Mouse (Mus musculus): Measurements from ENCODE around the gene Castor1. TPM values are rescaled to one million over a fixed set of nuclear protein-coding genes. Genes with fewer than 3 reads are reported as not detected.

Gene Castor1
- total RNA-seq, 2 experiments from 2014 or later, result 1.2 TPM; not detected in 1

DNA sequence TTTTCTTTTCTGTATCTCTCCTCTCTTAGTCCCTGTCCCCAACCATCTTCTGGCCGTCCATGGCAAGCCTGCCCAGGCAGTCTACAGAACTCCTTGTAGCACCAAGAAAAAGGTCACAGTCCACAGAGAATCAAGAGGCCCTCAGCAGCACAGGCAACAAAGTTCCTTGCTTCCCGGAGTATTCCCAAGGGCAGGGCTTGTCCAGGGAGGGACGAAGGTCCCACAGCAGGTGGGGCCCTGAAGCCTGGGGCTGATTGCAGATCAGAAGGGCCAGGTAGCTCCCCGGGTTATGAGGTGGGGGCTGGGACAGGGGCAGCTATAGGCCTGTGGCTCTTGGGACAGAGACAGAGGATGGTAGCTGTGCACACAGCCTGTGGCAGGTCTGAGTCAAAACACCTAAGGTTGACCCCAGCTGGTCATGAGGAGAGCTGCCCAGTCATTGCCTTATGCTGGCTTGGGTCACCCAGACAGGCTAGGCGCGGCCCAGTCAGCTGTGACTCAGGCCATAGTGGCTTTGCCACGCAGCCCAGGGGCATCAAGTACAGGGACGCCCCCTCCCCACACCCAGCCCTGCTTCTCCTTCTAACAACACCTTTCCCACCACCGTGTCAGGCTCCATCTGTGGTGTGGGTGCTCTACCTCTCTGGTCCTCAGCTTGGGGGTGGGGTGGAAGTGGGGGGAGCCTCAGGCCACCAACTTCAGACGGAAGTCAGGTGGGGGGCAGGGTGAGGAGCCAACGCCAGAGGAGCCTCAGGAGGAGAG lies 39.0 kb downstream of the Castor1 start, which contains the start of gene Lif:
Gene Lif, plus strand, starts transcription at position 712 of the 762 bp plus-strand sequence.
- ATAC-seq (replicated peaks; ENCODE audit: low FRiP score, low TSS enrichment, poor library complexity, severe bottlenecking), result no peak

DNA sequence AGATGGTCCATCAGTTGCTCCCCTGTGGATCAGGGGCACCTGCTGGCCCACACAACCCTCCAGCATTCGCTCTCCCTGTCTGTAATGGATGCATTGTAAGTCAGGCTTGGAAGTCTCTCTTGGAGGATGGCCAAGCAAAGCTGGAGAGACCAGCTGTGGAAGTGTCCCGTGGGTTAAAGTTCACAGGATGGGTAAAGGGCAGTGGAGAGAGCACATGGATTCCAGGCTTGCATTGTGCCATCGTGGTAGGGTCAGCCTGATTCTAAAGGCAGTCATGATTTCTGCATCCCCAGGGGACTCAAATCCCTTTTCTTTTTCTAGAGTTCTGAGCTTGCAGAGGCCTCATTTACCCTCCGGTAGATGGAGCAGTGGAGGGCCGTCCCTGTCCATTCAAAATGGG lies 39.7 kb downstream of the Castor1 start:
- ATAC-seq (replicated peaks; ENCODE audit: low FRiP score, low TSS enrichment, poor library complexity, severe bottlenecking), result no peak

DNA sequence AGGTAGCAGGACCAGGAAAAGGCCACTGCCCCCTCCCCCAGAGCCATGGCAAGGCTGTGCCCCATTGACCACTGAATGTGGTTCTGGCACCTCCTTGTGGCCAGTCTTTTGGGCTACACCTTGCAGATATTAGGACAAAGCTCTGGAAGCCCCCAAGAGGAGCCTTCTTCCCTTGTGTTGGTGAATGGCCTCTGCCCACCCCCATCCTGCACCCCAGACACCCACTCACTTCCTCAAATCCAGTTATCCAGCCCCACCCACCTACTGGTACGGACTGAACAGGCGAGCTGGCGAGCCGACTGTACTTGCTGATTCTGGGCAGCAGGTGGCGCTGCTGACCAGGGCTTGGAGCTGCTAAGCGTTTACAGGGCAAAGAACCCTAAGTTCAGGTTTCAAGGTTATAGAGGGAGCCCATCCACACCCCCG lies 40.6 kb downstream of the Castor1 start:
- ATAC-seq (replicated peaks; ENCODE audit: low FRiP score, low TSS enrichment, poor library complexity, severe bottlenecking), result peak; percentile 73

DNA sequence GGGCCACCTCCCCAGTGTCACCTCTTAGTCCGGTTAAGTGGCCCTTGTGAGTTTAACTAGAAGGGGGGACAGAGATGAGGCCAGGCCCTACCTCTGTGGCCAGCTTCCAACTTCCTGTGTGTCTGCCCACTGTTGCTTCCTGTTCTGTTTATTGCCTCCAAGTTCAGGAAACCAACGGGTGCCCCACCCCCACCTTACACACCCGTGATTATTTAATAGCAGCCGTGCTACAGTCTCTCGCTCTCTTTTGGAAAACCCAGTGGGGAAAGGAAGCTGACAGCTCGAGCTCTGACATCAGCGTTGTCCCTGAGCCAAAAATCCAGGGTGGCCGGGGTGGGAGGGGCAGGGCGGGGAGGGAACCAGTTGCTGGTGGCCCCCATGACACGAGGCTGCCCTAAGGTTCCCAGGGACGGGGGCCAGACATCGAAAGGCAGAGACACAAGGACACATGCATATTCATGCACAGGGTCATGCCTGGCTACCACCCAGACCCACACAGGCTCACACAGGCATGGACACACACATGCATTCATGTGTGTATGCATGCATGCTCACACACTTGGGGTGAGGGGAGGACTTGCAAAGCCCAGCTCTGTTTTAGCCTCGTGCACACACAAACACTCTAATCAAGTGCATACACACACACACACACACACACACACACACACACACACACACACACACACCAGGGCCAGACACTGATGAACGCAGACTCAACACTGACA lies 42.6 kb downstream of the Castor1 start:
- ATAC-seq (replicated peaks; ENCODE audit: low FRiP score, low TSS enrichment, poor library complexity, severe bottlenecking), result no peak

DNA sequence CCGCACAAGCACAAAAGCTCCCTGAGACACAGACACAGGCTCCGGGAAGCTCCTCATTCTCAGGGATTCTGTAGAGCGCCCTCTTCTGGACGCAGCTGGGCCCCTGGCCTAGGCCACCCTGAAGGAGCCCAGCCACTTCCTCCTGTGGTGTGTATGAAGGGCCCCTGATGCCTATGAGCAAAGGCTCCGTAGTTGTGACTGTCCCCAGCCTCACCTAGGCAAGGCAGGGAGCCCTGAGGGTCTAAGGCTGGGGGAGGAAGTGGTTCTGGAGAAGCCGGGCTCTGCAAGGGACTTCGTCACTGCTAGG lies 43.1 kb downstream of the Castor1 start:
- ATAC-seq (replicated peaks; ENCODE audit: low FRiP score, low TSS enrichment, poor library complexity, severe bottlenecking), result peak; percentile 53; the same call in 1 of the 2 replicates

DNA sequence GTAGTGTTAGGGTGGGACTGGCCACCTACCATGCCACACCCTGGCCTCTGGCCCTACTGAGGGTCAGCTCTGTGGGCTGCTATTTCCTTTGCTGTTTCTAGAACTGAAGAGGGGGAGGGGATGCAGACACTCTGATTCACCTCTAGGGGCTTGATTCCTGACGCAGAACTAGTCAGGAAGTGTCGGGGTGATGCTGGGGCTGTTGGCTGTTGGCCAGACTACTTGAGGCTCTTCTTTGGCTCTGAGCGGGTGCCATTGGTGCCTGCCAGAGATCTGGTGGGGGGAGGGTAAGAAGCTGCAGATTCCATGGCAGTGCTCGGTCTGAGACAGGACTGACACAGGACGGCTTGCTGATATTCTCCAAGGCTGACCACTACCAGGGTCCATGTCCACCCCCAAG lies 43.9 kb downstream of the Castor1 start:
- 0 out of 2 replicates have a peak, but pooled peaks have one; percentile 28 for ATAC-seq (replicated peaks; ENCODE audit: low FRiP score, low TSS enrichment, poor library complexity, severe bottlenecking)

DNA sequence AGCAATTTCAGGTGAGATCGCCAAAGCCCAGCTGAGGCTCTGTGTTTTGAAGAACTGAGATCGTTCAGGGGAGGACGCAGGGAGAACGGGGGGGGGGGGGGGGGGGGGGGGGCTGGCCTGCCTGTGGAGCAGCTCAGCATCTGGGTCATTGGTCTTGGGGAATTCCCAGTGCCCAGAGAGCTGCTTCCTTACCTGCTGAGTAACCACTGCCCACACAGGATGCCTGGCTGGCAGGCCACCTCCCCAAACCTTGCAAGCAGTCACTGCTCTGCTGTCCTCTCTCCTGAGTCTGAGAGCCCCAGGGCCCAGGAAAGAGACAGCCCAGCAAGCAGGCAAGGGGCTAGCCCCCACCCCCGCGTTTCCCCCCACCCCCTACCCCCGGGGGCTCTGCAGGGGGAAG lies 44.8 kb downstream of the Castor1 start:
- ATAC-seq (replicated peaks; ENCODE audit: low FRiP score, low TSS enrichment, poor library complexity, severe bottlenecking), result no peak

DNA sequence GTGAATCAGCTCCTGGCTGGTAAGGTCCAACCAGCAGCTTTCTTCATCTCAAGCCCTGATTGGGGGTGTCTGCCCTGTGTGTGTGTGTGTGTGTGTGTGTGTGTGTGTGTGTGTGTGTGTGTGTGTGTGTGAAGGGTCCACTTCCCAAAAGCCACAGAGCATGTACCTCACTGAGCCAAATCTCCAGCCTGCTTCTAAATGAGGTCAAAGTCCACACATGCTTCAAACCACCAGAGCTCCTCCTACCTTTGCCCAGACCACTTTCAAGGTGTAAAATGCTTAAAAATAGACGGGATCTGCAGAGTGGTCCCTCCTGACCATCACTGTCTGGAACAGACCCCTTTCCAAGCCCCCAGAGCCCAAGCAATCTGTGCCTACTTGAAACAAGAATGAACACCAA lies 45.3 kb downstream of the Castor1 start:
- ATAC-seq (replicated peaks; ENCODE audit: low FRiP score, low TSS enrichment, poor library complexity, severe bottlenecking), result no peak

DNA sequence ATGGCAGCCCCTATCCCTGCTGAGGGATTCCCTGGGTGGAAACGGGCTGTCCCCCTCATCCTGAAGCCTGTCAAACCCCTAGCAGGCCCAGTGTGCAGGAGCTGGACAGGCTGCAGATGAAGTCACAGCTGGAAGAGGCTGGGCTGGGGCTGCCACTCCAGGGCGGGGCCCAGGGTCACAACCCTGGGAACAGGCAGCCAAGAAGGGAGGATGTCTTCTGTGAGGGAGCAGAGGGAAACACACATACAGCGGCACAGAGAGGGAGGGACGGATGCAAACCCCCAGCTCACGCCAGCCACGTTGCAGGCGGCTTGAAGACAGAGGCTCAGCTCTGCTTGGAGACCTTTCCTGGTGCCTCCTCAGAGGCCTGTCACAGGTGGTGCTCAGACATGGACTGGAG lies 46.0 kb downstream of the Castor1 start:
- ATAC-seq (replicated peaks; ENCODE audit: low FRiP score, low TSS enrichment, poor library complexity, severe bottlenecking), result no peak

DNA sequence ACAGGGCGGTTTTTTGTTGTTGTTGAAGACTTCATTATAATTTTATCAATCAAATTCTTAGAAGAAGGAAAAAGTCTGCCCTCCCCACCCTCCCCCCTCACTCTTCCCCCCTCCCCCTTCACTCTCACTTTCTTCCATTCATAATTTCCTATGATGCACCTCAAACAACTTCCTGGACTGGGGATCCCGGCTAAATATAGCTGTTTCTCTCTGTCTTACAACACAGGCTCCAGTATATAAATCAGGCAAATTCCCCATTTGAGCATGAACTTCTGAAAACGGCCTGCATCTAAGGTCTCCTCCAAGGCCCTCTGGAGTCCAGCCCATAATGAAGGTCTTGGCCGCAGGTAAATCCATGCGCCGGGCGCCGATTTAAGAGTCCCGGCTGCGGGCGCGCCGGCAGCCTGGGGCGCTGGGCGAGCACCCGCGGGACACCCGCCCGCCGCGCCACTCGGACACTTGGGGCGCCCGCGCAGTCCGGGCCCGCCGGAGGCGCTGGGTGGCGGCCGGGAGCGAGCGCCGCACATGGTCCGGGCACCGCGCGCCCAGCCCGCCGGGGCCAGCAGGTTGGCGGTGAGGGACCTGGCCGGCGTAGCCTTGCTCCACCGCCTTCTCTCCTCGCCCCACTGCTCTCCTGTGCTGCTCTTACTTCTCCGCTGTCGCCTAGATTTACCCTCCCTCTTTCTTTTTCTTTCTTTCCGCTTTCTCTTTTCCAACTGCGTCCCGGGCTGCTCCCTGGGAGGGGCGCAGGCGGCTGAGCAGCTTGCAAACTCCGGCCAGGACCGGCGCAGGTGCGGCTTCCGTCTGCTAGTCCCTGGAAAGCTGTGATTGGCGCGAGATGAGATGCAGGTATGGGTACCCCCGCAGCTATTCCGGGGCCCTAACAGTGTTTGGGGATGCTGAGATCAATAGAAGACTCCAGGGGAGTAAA lies 48.5 kb downstream of the Castor1 start:
- no peak for ATAC-seq (replicated peaks; ENCODE audit: low FRiP score, low TSS enrichment, poor library complexity, severe bottlenecking)

DNA sequence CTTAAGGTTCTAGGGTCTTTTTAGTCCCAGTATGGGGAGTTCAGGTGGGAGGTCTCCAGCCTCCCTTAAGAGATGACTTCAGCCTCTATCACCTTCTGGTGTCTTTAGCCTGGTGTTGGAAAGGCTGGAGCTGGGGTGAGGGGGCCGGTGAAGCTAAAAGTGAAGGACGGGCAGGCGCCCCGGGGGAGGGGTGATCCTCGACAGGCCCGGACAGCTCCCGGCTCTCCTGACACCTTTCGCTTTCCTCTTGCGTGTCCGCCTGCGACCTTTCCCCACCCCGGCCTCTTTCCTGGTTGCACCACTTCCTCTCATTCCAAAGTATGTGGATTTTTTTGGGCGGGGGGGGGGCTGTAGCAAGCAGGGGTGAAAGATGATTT lies 49.2 kb downstream of the Castor1 start:
- ATAC-seq (replicated peaks; ENCODE audit: low FRiP score, low TSS enrichment, poor library complexity, severe bottlenecking), result no peak

DNA sequence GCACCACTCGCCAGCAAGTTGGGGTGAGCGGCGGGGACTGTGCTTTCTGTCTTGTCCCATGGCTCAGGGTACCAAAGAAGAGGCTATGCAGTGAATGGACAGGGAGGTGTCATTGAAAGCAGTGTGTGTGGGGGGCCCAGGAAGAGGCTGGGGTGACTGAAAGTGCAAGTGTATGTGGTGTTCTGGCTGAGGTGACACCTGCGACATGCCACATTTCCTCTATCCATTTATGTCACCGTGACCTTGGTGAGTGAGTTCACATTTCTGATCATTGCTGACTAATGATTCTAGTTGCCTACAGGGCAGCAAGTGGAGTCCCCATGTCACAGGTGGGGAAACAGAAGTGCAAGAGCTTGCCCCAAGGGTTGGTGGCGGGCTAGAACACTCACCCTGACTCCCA lies 50.5 kb downstream of the Castor1 start:
- ATAC-seq (replicated peaks; ENCODE audit: low FRiP score, low TSS enrichment, poor library complexity, severe bottlenecking), result no peak

DNA sequence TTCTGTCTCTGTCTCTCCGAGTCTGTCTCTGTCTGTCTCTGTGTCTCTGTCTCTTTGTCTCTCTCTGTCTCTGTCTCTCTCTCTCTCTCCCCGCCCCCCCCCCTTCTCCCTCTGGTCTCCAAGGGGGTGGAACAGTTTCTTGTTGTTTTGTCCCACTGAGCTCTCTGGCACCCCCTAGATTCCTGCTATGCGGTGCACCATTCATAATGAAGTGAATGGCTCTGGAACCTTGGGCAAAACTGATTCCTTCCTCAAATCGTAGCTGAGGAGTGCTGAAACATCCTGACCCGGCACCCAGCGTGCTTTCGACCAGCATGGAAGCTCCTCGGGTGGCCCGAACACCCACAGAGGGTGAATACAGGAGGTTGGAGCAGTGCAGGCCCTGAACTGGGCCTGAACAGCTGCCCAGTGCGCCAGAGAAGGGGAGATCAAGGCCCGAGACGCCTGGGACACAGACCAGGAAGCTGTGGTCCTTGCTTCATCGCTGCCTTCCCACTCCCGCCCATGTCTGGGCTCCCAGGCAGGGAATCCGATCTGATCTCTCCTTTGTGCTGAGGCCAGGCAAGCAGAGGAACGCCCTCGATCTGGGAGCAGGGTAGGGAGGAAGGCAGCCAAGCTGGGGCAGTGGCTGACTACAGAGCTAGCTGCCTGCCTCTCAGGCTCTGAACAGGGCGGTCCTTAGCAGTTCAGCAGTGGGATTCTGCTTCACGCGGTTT lies 52.9 kb downstream of the Castor1 start:
- ATAC-seq (replicated peaks; ENCODE audit: low FRiP score, low TSS enrichment, poor library complexity, severe bottlenecking), result no peak

DNA sequence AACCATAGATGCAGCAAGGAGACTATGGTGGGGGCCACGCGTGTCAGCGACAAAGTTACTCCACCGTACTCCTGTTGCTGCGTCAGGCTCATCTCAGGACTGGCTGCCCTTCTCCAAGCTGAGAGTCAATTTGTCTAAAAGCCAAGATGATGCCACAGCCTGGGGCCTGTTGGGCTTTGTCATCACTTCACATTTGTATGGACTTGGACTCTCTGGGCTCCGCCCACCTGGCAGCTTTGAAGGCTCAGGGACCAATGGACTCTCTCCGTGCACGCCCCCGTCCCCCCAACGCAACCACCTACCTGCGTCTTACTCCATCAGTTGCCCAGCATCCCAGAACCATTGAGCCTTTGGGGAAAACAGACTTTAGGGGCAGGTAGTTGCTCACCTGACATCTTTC lies 53.5 kb downstream of the Castor1 start:
- ATAC-seq (replicated peaks; ENCODE audit: low FRiP score, low TSS enrichment, poor library complexity, severe bottlenecking), result no peak

Other genes with a start within 250 kb of the Castor1 start
- gene 4930556J24Rik, start 241.4 kb upstream of the Castor1 start, total RNA-seq (2014; fragmentation: Nextera tagmentation), result not detected in 2 replicates
- not detected in 2 replicates for gene 4930556J24Rik, start 241.4 kb upstream of the Castor1 start, total RNA-seq (2017)
- gene Gal3st1, start 234.6 kb upstream of the Castor1 start, total RNA-seq (2014; fragmentation: Nextera tagmentation), result not detected in 2 replicates
- gene Gal3st1, start 234.6 kb upstream of the Castor1 start, total RNA-seq (2017), result not detected in 2 replicates
- gene Sec14l4, start 186.8 kb upstream of the Castor1 start, total RNA-seq (2014; fragmentation: Nextera tagmentation), result not detected in 2 replicates
- not detected in 2 replicates for gene Sec14l4, start 186.8 kb upstream of the Castor1 start, total RNA-seq (2017)
- not detected in 2 replicates for gene Sec14l3, start 153.4 kb upstream of the Castor1 start, total RNA-seq (2014; fragmentation: Nextera tagmentation)
- gene Sec14l3, start 153.4 kb upstream of the Castor1 start, total RNA-seq (2017), result not detected in 2 replicates
- 39.6 and 47.8 TPM in 2 replicates for gene Mtfp1, start 122.8 kb upstream of the Castor1 start, total RNA-seq (2014; fragmentation: Nextera tagmentation)
- gene Mtfp1, start 122.8 kb upstream of the Castor1 start, total RNA-seq (2017), result 26.3 and 31.4 TPM in 2 replicates
- 17.5 and 26.8 TPM in 2 replicates for gene Sec14l2, start 94.8 kb upstream of the Castor1 start, total RNA-seq (2014; fragmentation: Nextera tagmentation)
- 4.5 and 22.5 TPM in 2 replicates for gene Sec14l2, start 94.8 kb upstream of the Castor1 start, total RNA-seq (2017)
- gene Rnf215, start 83.0 kb upstream of the Castor1 start, total RNA-seq (2014; fragmentation: Nextera tagmentation), result 6.6 and 8.0 TPM in 2 replicates
- 3.4 and 5.8 TPM in 2 replicates for gene Rnf215, start 83.0 kb upstream of the Castor1 start, total RNA-seq (2017)
- gene Ccdc157, start 57.9 kb upstream of the Castor1 start, total RNA-seq (2014; fragmentation: Nextera tagmentation), result 0.48 and 2.6 TPM in 2 replicates
- 0.80 and 2.9 TPM in 2 replicates for gene Ccdc157, start 57.9 kb upstream of the Castor1 start, total RNA-seq (2017)
- 74.9 and 93.2 TPM in 2 replicates for gene Sf3a1, start 57.9 kb upstream of the Castor1 start, total RNA-seq (2014; fragmentation: Nextera tagmentation)
- 42.5 and 64.9 TPM in 2 replicates for gene Sf3a1, start 57.9 kb upstream of the Castor1 start, total RNA-seq (2017)
- gene Tbc1d10a, start 31.4 kb upstream of the Castor1 start, total RNA-seq (2014; fragmentation: Nextera tagmentation), result 5.9 and 8.0 TPM in 2 replicates
- gene Tbc1d10a, start 31.4 kb upstream of the Castor1 start, total RNA-seq (2017), result 1.8 and 2.2 TPM in 2 replicates
- gene Osm, start 18.2 kb downstream of the Castor1 start, total RNA-seq (2014; fragmentation: Nextera tagmentation), result 3.3 and 5.6 TPM in 2 replicates
- gene Osm, start 18.2 kb downstream of the Castor1 start, total RNA-seq (2017), result 5.3 and 7.2 TPM in 2 replicates
- gene Lif, start 39.3 kb downstream of the Castor1 start, total RNA-seq (2014; fragmentation: Nextera tagmentation), result not detected in 2 replicates
- gene Lif, start 39.3 kb downstream of the Castor1 start, total RNA-seq (2017), result 0.30 and 0.33 TPM in 2 replicates
- gene Hormad2, start 222.9 kb downstream of the Castor1 start, total RNA-seq (2014; fragmentation: Nextera tagmentation), result not detected in 2 replicates
- 0.42 and 0.66 TPM in 2 replicates for gene Hormad2, start 222.9 kb downstream of the Castor1 start, total RNA-seq (2017)